Mouse (Mus musculus) stomach, embryonic 14.5 days (tissue): ENCODE results near the gene Clcf1. TPM values are rescaled to one million over a fixed set of nuclear protein-coding genes. Genes with fewer than 3 reads are reported as not detected.

ENCODE experiments used
- ATAC-seq: fragments of 200-750 bp; cut with Nextera tagmentation; 2 replicates; pipeline ENCODE4 v1.8.0; 2017; ENCODE audit warnings: low read depth, moderate TSS enrichment; ENCODE audit not compliant: insufficient number of reproducible peaks, insufficient read depth, low FRiP score
- H3K27ac ChIP-seq: fragments of 300-500 bp; sonication (generic); 2 replicates; pipeline ENCODE4 v1.5.1; 2014; ENCODE audit warnings: mild to moderate bottlenecking, low read length, moderate library complexity, mixed read lengths
- H3K27me3 ChIP-seq: fragments of 300-500 bp; sonication (generic); 2 replicates; pipeline ENCODE4 v1.6.1; 2014; ENCODE audit warnings: low read length, control low read depth, mixed read lengths; ENCODE audit not compliant: control insufficient read depth, insufficient read depth
- H3K36me3 ChIP-seq: fragments of 300-500 bp; sonication (generic); 2 replicates; pipeline ENCODE4 v1.6.1; 2014; ENCODE audit warnings: mild to moderate bottlenecking, control low read depth, low read length, moderate library complexity, mixed read lengths; ENCODE audit not compliant: control insufficient read depth, insufficient read depth
- H3K4me1 ChIP-seq: fragments of 300-500 bp; sonication (generic); 2 replicates; pipeline ENCODE4 v1.6.1; 2014; ENCODE audit warnings: low read length, control low read depth, mixed read lengths; ENCODE audit not compliant: control insufficient read depth, insufficient read depth
- H3K4me2 ChIP-seq: fragments of 300-500 bp; sonication (generic); replicated peaks from 2 replicates; pipeline ENCODE4 v1.6.1; 2014; ENCODE audit warnings: low read depth, low read length, control low read depth
- H3K4me3 ChIP-seq: fragments of 300-500 bp; sonication (generic); 2 replicates; pipeline ENCODE4 v1.5.1; 2014; ENCODE audit warnings: low read depth, low read length, control low read depth
- H3K9ac ChIP-seq: fragments of 300-500 bp; sonication (generic); replicated peaks from 2 replicates; pipeline ENCODE4 v1.6.1; 2014; ENCODE audit warnings: low read depth, mild to moderate bottlenecking, control low read depth, low read length, moderate library complexity, mixed read lengths
- H3K9me3 ChIP-seq: fragments of 300-500 bp; sonication (generic); 2 replicates; pipeline ENCODE4 v1.6.1; 2016; ENCODE audit warnings: low read depth, low read length, control low read depth; ENCODE audit not compliant: control insufficient read depth
- WGBS: fragments of 180-500 bp; shearing (Covaris S2); extraction: QIAGEN DNeasy Blood & Tissue Kit; methylation state at CpG from one replicate; pipeline ENCODE4 v1.1.7; 2014; 5-methylcytosine and 5-hydroxymethylcytosine counted together
- polyA plus RNA-seq: library from polyadenylated mRNA; unstranded; fragments of >200 nt; fragmentation: Nextera tagmentation; extraction: Ambion mirVana; gene quantifications from 2 replicates; pipeline ENCODE4 v1.2.1, GENCODE M21; 2014

The Clcf1 gene
- polyA plus RNA-seq, 1 experiment from 2014 or later = 8.3 TPM

DNA sequence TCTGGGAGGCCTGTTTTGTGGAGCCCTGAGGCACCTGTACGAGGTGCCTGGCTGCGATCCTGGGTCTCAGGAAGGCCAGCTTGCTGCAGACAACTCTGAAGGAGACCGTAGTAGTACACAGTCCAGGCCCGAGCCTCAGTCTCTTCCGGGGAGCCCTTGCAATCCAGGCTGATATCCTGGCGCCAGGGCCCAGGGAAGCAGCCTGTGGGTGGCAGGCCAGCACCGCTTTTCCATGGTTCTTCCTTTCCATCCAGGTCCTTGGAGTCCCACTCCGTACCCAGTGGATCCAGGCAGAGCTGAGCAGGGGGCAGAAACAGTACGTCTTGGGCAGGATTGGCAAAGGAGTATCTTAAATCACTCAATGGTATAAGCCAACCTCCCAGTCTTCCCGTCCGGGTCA is 41.1 kb upstream of the Clcf1 start:
- no peak for ATAC-seq

DNA sequence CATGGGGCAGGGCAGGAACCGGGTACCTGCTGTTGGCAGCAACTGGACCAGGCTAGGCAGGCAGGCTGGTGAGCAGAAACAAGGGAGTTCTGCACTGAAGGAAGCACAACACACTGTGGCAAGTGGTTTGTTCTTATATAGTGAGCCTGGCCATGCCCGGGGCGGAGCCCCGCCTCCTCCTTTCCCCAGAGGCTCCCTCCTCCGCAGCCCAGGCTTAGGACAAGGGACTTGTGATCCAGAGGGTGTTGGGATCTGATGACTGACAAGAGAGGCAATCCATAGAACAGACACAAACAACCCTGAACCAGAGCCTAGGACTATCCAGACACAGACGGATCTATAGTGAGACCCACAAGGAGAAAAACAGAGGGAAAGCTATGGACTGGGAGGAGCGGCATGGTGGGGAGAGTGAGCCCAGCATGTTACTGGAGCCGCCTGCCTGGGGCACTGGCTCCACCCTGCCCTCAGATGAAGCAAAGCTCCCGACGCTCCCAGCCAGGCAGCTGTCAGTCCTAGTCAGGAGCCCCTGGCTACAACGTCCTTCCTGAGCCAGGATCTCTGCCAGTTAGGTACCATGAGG is 38.6 kb upstream of the Clcf1 start, which contains the start of gene Carns1:
Gene Carns1 (minus strand): TSS at position 112 of the 580 bp plus-strand sequence.
- Histone ChIP-seq H3K4me1 (peaks cover 11% of the 10 kb centered on the region; the same call in 1 of the 2 replicates), H3K27me3 (no peaks in the 10 kb centered on the region), H3K9me3 (no peaks in the 10 kb centered on the region), H3K4me3 (peak within 1 kb of the TSS; percentile 3; the same call in 1 of the 2 replicates), H3K4me2 (peak within 1 kb of the TSS; percentile 42), H3K36me3 (no peaks in the 10 kb centered on the region), H3K27ac (no peak within 1 kb of the TSS), H3K9ac (no peak within 1 kb of the TSS)
- ATAC-seq = peak; percentile 54; the same call in 1 of the 2 replicates
- WGBS = 2% methylated on average over 11 of the region's 11 CpGs

More for the DNA sequence above, 41.1 kb upstream of the Clcf1 start:
- H3K9me3 ChIP-seq = no peaks in the 10 kb centered on the region
- H3K27me3 ChIP-seq = no peaks in the 10 kb centered on the region
- H3K4me1 ChIP-seq = peaks cover 18% of the 10 kb centered on the region; the same call in 1 of the 2 replicates
- no peak overlapping the region for H3K9ac ChIP-seq
- no peak overlapping the region for H3K4me3 ChIP-seq
- 63% methylated on average over 11 of the region's 11 CpGs for WGBS
- H3K4me2 ChIP-seq = no peak overlapping the region
- no peak overlapping the region for H3K27ac ChIP-seq
- no peaks in the 10 kb centered on the region for H3K36me3 ChIP-seq

DNA sequence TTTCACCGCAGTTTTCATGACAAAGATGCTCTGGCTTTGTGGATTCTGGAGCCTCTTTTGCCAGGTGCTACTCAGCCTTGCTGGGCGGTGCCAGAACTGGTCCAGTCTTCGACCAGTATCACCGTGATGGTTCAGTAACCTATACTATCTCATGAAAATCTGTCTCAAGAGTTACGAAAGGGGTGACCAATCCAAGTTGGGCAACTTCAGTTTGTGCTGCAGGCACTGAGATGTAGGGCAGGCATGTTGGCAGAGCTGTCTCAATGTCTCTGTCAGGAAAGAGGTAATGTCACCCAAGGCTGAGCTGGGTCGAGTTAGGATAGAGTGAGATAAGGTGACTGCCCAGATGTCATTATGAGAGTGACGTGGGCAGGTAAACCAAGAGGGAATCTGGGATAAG is 33.6 kb upstream of the Clcf1 start:
- no peak overlapping the region for H3K4me2 ChIP-seq
- no peaks in the 10 kb centered on the region for H3K9me3 ChIP-seq
- 86% methylated on average over 7 of the region's 7 CpGs for WGBS
- peaks cover 12% of the 10 kb centered on the region for H3K4me1 ChIP-seq
- H3K27ac ChIP-seq = no peak overlapping the region
- H3K9ac ChIP-seq = no peak overlapping the region
- H3K4me3 ChIP-seq = no peak overlapping the region
- no peaks in the 10 kb centered on the region for H3K36me3 ChIP-seq
- no peaks in the 10 kb centered on the region for H3K27me3 ChIP-seq
- ATAC-seq = no peak

DNA sequence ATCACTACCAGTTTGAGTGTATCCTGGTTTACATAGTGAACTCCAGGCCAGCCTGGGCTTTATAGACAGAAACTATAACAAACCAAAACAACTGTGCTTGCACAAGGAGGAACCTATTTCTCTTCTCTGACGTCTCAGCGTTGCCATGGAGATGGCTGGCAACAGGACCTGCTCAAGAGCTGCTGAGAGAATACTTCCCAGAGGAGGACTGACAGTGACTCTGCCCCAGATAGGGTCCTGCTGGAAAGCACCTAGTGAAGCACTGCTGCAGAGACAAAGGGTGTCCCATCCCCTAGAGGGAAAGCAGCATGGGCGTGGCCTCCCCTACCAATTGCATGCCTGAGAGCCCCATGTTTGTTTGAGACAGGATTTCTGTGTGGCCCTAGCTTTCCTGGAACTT is 32.1 kb upstream of the Clcf1 start:
- no peak overlapping the region for H3K9ac ChIP-seq
- WGBS = 37% methylated on average over 3 of the region's 3 CpGs
- H3K27me3 ChIP-seq = no peaks in the 10 kb centered on the region
- H3K9me3 ChIP-seq = no peaks in the 10 kb centered on the region
- no peak overlapping the region for H3K4me3 ChIP-seq
- H3K4me2 ChIP-seq = no peak overlapping the region
- H3K4me1 ChIP-seq = peaks cover 9% of the 10 kb centered on the region
- H3K36me3 ChIP-seq = no peaks in the 10 kb centered on the region
- no peak overlapping the region for H3K27ac ChIP-seq
- no peak for ATAC-seq

DNA sequence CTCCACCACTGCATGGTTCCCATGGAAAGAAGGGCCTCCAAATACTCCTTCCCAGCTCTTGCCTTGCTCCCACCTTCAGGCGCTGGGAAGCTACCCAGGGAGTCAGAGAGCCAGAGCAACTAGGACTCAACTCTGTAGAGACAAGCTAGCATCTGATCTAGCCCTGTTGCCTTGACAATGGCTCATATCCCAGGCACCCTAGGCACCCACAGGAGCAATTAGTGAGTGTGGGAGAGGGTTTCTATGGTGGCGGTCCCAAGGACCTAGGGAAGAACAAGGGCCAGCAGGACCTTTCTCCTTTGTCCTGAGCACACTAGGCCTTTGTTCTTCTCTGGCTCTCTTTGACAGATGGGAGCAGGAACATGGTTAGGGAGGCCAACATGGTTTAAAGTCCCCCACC is 30.3 kb upstream of the Clcf1 start:
- ATAC-seq = no peak
- Histone ChIP-seq H3K4me2 (no peak overlapping the region), H3K27ac (no peak overlapping the region), H3K4me1 (peaks cover 9% of the 10 kb centered on the region), H3K9me3 (no peaks in the 10 kb centered on the region), H3K4me3 (no peak overlapping the region), H3K36me3 (no peaks in the 10 kb centered on the region), H3K9ac (no peak overlapping the region), H3K27me3 (no peaks in the 10 kb centered on the region)
- 83% methylated on average over 2 of the region's 2 CpGs for WGBS

DNA sequence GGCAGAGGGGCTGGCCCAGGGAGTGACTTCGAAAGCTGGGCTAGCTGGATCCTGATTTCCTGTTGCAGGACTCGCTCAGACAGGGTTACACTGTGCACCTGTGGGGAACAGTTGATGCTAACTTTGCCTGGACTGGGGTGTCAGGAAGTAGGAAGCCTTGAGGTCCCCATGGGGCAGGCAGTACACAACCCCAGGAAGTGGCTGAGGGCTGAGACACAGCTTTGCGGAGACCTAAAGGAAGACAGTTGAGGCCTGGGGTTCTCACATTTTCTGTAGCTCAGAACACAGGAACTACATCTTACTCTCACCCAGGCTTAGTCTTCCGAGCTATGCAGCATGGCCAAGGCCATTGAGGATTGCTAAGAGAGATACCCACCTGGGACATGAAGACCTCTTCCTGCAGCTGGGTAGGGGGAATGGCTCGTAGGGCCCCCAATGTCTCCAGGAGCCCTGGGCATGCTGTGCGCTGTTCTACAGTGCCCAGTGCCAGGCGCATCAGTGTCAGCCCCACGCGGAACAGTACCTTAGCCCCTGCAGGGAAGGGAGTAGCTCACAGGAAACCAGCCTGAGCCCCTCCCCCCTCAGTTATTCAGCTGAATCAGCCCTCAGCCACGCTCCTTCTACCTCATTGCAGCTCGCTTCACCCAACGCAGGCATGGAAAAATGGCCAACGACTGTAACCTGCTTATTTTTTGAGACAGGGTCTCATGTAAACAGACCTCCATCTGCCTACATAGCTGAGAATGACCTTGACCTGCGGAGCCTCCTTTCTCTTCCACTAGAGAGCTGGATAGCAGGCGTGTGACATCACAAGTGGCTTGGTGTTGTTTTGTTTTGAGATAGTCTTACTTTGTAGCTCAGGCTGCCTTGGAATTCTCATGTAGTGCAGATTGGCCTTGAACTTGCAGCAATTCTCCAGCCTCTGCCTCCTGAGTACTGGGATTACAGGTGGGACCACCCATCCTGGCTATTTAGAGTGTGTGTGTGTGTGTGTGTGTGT is 28.8 kb upstream of the Clcf1 start:
- Histone ChIP-seq H3K9me3 (no peaks in the 10 kb centered on the region), H3K4me3 (no peak overlapping the region), H3K9ac (no peak overlapping the region), H3K4me1 (peaks cover 9% of the 10 kb centered on the region), H3K4me2 (no peak overlapping the region), H3K36me3 (no peaks in the 10 kb centered on the region), H3K27me3 (no peaks in the 10 kb centered on the region), H3K27ac (peak overlapping the region; percentile 44; the same call in 1 of the 2 replicates)
- WGBS = 42% methylated on average over 15 of the region's 15 CpGs
- ATAC-seq = 0 out of 2 replicates have a peak, but pooled peaks have one; percentile 49

DNA sequence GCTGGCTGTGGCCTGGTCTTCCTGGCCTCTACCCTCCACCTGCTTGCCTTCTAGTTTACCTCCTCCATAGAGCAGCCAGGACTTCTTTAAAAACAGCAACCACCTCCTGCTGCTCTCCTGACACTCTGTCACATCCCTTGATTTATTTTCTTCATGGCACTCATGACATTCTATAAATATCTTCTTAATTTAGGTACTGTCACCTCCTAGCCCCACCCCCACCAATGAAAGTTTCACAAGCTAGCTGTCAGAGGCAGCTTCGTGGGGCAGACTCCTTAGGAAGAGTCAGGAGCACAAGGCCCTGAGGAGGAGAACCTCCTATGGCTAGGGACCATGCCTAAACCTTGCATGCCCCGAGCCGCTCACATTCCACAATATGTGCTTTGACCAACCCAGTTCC is 26.7 kb upstream of the Clcf1 start:
- WGBS = 63% methylated on average over 3 of the region's 3 CpGs

DNA sequence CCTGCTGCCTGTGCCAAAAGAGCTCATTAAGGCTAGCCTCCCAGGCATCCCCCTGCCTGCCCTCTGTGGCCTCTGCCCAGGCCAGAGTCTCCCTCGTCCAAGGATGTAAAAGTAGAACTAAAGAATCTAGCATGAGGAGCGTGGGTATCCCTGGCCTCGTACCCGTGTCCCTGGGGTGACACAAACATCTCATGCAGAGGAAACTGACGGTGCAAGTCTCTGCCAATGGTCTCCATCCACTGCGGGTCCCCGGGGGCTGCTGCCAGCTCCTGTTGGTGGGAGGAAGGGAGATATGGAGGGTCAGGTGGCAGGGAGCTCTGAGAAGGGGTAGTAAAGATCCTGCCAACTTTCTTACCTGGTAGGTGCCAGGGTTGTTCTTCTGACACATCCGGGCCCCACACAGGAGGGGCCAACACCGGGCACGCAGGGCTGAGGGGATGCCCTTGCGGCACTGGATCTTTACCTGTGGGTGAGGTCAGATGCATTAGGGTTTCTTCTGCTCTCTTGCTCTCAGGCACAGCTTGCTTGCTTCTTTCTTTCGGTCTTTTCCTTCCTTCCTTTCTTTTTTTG is 24.9 kb upstream of the Clcf1 start:
- no peaks in the 10 kb centered on the region for H3K9me3 ChIP-seq
- 85% methylated on average over 12 of the region's 12 CpGs for WGBS
- no peak overlapping the region for H3K27ac ChIP-seq
- H3K4me3 ChIP-seq = no peak overlapping the region
- no peak for ATAC-seq
- H3K9ac ChIP-seq = no peak overlapping the region
- peaks cover 12% of the 10 kb centered on the region for H3K36me3 ChIP-seq
- no peaks in the 10 kb centered on the region for H3K27me3 ChIP-seq
- peaks cover 19% of the 10 kb centered on the region for H3K4me1 ChIP-seq
- H3K4me2 ChIP-seq = no peak overlapping the region

More for the DNA sequence above, 26.7 kb upstream of the Clcf1 start:
- H3K4me1 ChIP-seq = peaks cover 6% of the 10 kb centered on the region
- H3K27me3 ChIP-seq = no peaks in the 10 kb centered on the region
- no peaks in the 10 kb centered on the region for H3K9me3 ChIP-seq
- H3K36me3 ChIP-seq = no peaks in the 10 kb centered on the region
- no peak overlapping the region for H3K27ac ChIP-seq
- no peak for ATAC-seq
- no peak overlapping the region for H3K4me3 ChIP-seq
- H3K4me2 ChIP-seq = no peak overlapping the region
- no peak overlapping the region for H3K9ac ChIP-seq
